Mouse (Mus musculus) monocyte, adult 5-6 weeks (primary cell): ENCODE results near the gene Elmsan1. TPM values are rescaled to one million over a fixed set of nuclear protein-coding genes. Genes with fewer than 3 reads are reported as not detected.

Experiments
- ATAC-seq: fragments of 153-309, 156-312 bp; replicated peaks from 2 replicates; pipeline ENCODE4 v1.8.0; 2017; ENCODE audit warnings: mild to moderate bottlenecking; ENCODE audit not compliant: low TSS enrichment, insufficient number of reproducible peaks, severe bottlenecking, poor library complexity, low FRiP score
- total RNA-seq: library from RNA; stranded (forward); fragments of 200-1000, 200-491, 200-594 nt; gene quantifications from 3 replicates; pipeline ENCODE4 v1.2.3, GENCODE M21; 2017

Gene Elmsan1
- total RNA-seq, 1 experiment from 2014 or later = 21.6 TPM

- ATAC-seq = 0 out of 2 replicates have a peak, but pooled peaks have one; percentile 30
Observed at GRCm38 (mm10) chr12:84161616-84162433, 56.9 kb downstream of the Elmsan1 start.

GRCm38 (mm10) chr12:84161116-84161515 is 57.6 kb downstream of the Elmsan1 start:
- ATAC-seq = no peak

- ATAC-seq = no peak
Observed at GRCm38 (mm10) chr12:84160491-84160890, 58.2 kb downstream of the Elmsan1 start.

- no peak for ATAC-seq
Observed at GRCm38 (mm10) chr12:84158156-84158555, 60.5 kb downstream of the Elmsan1 start.

- ATAC-seq = no peak
Observed at GRCm38 (mm10) chr12:84156210-84156609, 62.5 kb downstream of the Elmsan1 start.

- no peak for ATAC-seq
Observed at GRCm38 (mm10) chr12:84155523-84155871, 63.2 kb downstream of the Elmsan1 start.

- ATAC-seq = no peak
Observed at GRCm38 (mm10) chr12:84154786-84155522, 63.7 kb downstream of the Elmsan1 start.

GRCm38 (mm10) chr12:84153414-84153813 is 65.3 kb downstream of the Elmsan1 start:
- no peak for ATAC-seq

GRCm38 (mm10) chr12:84152352-84153190 is 66.1 kb downstream of the Elmsan1 start:
- no peak for ATAC-seq

GRCm38 (mm10) chr12:84151911-84152310 is 66.8 kb downstream of the Elmsan1 start:
- ATAC-seq = no peak

GRCm38 (mm10) chr12:84150976-84151375 is 67.7 kb downstream of the Elmsan1 start:
- ATAC-seq = no peak

GRCm38 (mm10) chr12:84149971-84150370 is 68.7 kb downstream of the Elmsan1 start:
- ATAC-seq = no peak

GRCm38 (mm10) chr12:84148622-84149012 is 70.1 kb downstream of the Elmsan1 start:
- ATAC-seq = no peak

- ATAC-seq = peak; percentile 29
Observed at GRCm38 (mm10) chr12:84147954-84148621, 70.6 kb downstream of the Elmsan1 start, which contains the start of gene Pnma1. Pnma1 (minus strand) TSS chr12:84148489.

- no peak for ATAC-seq
Observed at GRCm38 (mm10) chr12:84142281-84143050, 76.2 kb downstream of the Elmsan1 start.

GRCm38 (mm10) chr12:84141271-84141670 is 77.4 kb downstream of the Elmsan1 start:
- ATAC-seq = no peak

- no peak for ATAC-seq
Observed at GRCm38 (mm10) chr12:84140135-84140534, 78.5 kb downstream of the Elmsan1 start.

GRCm38 (mm10) chr12:84137131-84137530 is 81.5 kb downstream of the Elmsan1 start:
- ATAC-seq = no peak
